Mouse (Mus musculus): Measurements from ENCODE around the gene Tbc1d32. TPM values are rescaled to one million over a fixed set of nuclear protein-coding genes. Genes with fewer than 3 reads are reported as not detected.

Gene Tbc1d32
- total RNA-seq, 2 experiments from 2014 or later = 1.5 to 1.8 TPM

Other genes starting within 250 kb of the Tbc1d32 start
- 1 to 10 TPM; 1.8 to 2.2 TPM for gene Msl3l2, start 121.8 kb downstream of the Tbc1d32 start, total RNA-seq (2021)
- 10 to 100 TPM; 24.2 to 27.2 TPM for gene Gja1, start 148.6 kb upstream of the Tbc1d32 start, total RNA-seq (2021)